Mouse (Mus musculus): Measurements from ENCODE around the gene Xirp1. TPM values are rescaled to one million over a fixed set of nuclear protein-coding genes. Genes with fewer than 3 reads are reported as not detected.
A peak's percentile ranks its signal among the peaks of the same experiment; 100 is the strongest.

The Xirp1 gene
- polyA plus RNA-seq, 1 experiment from 2014 or later, result 0.07 TPM

DNA sequence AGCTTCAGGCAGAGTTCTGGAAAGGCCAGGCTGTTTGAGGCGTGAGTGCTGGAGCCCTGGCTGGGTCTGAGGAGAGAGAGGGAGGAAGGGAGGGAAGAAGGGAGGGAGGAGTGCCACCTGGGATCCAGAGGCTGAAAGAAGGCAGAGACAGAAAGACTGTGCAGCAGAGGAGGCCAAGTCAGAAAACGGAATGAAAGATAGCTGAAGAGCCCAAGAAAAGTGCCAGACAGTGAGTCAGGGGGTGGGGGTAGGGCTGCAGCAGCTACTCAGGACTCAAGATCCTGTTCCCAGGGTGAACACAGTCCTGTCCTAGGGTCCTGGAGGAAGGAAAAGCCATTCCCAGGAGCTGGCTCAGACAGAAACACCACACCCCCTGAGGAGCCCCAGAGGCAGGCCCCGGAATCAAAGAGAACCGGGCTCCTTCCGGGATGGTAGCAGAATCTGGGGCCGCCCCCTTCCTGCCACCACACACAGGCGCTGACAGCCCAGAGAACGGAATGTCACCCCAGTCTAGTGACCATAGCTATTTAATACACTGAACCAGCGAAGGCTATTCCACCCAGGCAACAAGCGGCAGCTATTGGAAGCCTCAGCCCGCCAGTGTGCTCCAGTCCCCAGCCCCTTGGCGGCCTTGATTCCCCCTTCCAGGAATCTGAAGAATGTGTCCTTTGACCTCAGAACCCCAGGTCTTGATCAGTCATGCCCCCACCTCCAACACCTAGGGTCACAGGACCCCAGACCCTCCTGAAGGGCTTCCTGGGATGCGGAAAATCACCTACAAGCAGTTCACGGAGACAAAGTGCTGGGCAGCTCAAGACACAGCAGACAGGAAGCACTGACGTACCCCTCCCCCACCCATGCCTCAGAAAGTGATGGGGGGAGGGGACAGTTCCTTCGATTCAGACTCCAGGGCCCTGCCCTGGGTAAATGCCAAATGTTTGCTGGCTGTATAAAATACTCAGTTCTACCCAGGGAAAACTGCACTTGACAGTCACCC lies 41.9 kb downstream of the Xirp1 start:
- no peaks in the 10 kb centered on the region for H3K27me3 ChIP-seq (ENCODE audit: control insufficient read depth, insufficient read depth, low read length)
- under 1% methylated on average over 16 of the region's 16 CpGs for WGBS
- peak overlapping the region; percentile 95 for H3K4me2 ChIP-seq (replicated peaks; ENCODE audit: low read depth, low read length)
- no peak overlapping the region; the same call in 1 of the 2 replicates for H3K9ac ChIP-seq (replicated peaks; ENCODE audit: low read depth, low read length)
- H3K36me3 ChIP-seq (ENCODE audit: control insufficient read depth, insufficient read depth, low read length), result no peaks in the 10 kb centered on the region
- H3K4me1 ChIP-seq (ENCODE audit: control insufficient read depth, insufficient read depth, low read length), result peaks cover 60% of the 10 kb centered on the region
- H3K9me3 ChIP-seq (ENCODE audit: control insufficient read depth, low read depth, low read length), result no peaks in the 10 kb centered on the region
- H3K27ac ChIP-seq (ENCODE audit: low read length), result peak overlapping the region; percentile 89
- ATAC-seq (ENCODE audit: insufficient number of reproducible peaks, insufficient read depth, low FRiP score, low read depth), result peak; percentile 37
- H3K4me3 ChIP-seq (ENCODE audit: low read depth, low read length), result peak overlapping the region; percentile 68; the same call in 1 of the 2 replicates

DNA sequence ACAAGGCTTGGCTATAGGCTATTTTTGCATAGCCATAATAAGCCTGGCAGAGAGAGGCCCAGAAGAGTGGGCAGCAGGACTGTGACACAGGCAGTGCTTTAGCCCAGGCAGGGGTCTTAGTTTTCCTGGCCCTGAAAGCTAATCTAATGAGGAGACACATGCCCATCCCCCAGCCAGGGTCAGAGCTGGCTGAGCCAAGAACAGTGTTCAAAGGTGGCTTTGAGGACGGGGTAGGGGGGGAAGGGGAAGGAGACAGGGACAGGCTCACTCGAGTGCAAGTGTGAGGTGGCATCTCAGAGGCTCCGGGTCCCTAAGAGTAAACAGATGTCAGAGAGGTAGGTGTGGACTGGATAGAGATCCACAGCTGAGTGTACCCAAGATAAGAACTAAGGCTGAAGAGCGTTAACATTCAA lies 42.6 kb downstream of the Xirp1 start:
- H3K27me3 ChIP-seq (ENCODE audit: control insufficient read depth, insufficient read depth, low read length), result no peaks in the 10 kb centered on the region
- WGBS, result 5% methylated on average over 4 of the region's 4 CpGs
- peak overlapping the region; percentile 89 for H3K27ac ChIP-seq (ENCODE audit: low read length)
- H3K4me3 ChIP-seq (ENCODE audit: low read depth, low read length), result peak overlapping the region; percentile 68; the same call in 1 of the 2 replicates
- H3K4me1 ChIP-seq (ENCODE audit: control insufficient read depth, insufficient read depth, low read length), result peaks cover 59% of the 10 kb centered on the region
- H3K9me3 ChIP-seq (ENCODE audit: control insufficient read depth, low read depth, low read length), result no peaks in the 10 kb centered on the region
- H3K9ac ChIP-seq (replicated peaks; ENCODE audit: low read depth, low read length), result no peak overlapping the region; the same call in 1 of the 2 replicates
- no peak for ATAC-seq (ENCODE audit: insufficient number of reproducible peaks, insufficient read depth, low FRiP score, low read depth)
- H3K4me2 ChIP-seq (replicated peaks; ENCODE audit: low read depth, low read length), result peak overlapping the region; percentile 95
- no peaks in the 10 kb centered on the region for H3K36me3 ChIP-seq (ENCODE audit: control insufficient read depth, insufficient read depth, low read length)

GRCm38 (mm10) chr9:119979749-119980148 lies 43.6 kb downstream of the Xirp1 start:
- Histone ChIP-seq H3K27ac (ENCODE audit: low read length) (no peak overlapping the region), H3K4me2 (replicated peaks; ENCODE audit: low read depth, low read length) (no peak overlapping the region), H3K4me3 (ENCODE audit: low read depth, low read length) (no peak overlapping the region), H3K27me3 (ENCODE audit: control insufficient read depth, insufficient read depth, low read length) (no peaks in the 10 kb centered on the region), H3K9ac (replicated peaks; ENCODE audit: low read depth, low read length) (no peak overlapping the region), H3K4me1 (ENCODE audit: control insufficient read depth, insufficient read depth, low read length) (peaks cover 59% of the 10 kb centered on the region), H3K36me3 (ENCODE audit: control insufficient read depth, insufficient read depth, low read length) (no peaks in the 10 kb centered on the region), H3K9me3 (ENCODE audit: control insufficient read depth, low read depth, low read length) (no peaks in the 10 kb centered on the region)
- no peak for ATAC-seq (ENCODE audit: insufficient number of reproducible peaks, insufficient read depth, low FRiP score, low read depth)
- 42% methylated on average over 2 of the region's 2 CpGs for WGBS

DNA sequence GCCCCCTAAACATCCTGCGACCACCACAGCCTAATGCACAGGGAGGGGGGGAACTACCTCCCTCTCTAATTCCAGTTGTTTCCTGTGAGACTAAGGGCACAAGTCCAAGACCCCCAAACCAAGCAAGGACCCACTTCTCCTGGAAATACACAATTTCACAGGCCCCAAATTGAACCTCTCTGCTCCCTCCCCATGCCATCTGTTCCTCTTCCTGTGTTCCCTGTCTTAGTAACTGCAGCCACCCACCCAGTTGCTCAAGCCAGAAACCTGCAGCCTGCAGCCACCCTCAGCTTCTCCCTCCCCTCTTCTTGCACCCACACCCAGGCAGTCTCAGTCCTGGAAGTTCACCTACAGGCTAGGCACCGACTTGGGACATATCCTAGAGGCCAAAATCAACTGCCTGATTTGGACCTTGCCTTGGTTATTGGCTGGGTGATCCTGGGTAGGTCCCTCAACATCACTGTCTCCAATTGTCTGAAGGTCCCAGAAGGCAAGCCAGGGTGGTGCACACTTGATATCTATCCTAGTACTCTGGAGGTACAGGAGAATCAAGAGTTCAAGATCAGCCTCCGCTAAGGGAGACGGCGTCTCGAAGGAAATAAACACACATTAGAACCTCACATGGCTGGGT lies 44.5 kb downstream of the Xirp1 start:
- H3K4me3 ChIP-seq (ENCODE audit: low read depth, low read length), result no peak overlapping the region
- peaks cover 59% of the 10 kb centered on the region for H3K4me1 ChIP-seq (ENCODE audit: control insufficient read depth, insufficient read depth, low read length)
- no peaks in the 10 kb centered on the region for H3K27me3 ChIP-seq (ENCODE audit: control insufficient read depth, insufficient read depth, low read length)
- H3K9me3 ChIP-seq (ENCODE audit: control insufficient read depth, low read depth, low read length), result no peaks in the 10 kb centered on the region
- no peak for ATAC-seq (ENCODE audit: insufficient number of reproducible peaks, insufficient read depth, low FRiP score, low read depth)
- 75% methylated on average over 6 of the region's 6 CpGs for WGBS
- H3K27ac ChIP-seq (ENCODE audit: low read length), result no peak overlapping the region
- peaks cover 6% of the 10 kb centered on the region; the same call in 1 of the 2 replicates for H3K36me3 ChIP-seq (ENCODE audit: control insufficient read depth, insufficient read depth, low read length)
- no peak overlapping the region for H3K9ac ChIP-seq (replicated peaks; ENCODE audit: low read depth, low read length)
- no peak overlapping the region for H3K4me2 ChIP-seq (replicated peaks; ENCODE audit: low read depth, low read length)

DNA sequence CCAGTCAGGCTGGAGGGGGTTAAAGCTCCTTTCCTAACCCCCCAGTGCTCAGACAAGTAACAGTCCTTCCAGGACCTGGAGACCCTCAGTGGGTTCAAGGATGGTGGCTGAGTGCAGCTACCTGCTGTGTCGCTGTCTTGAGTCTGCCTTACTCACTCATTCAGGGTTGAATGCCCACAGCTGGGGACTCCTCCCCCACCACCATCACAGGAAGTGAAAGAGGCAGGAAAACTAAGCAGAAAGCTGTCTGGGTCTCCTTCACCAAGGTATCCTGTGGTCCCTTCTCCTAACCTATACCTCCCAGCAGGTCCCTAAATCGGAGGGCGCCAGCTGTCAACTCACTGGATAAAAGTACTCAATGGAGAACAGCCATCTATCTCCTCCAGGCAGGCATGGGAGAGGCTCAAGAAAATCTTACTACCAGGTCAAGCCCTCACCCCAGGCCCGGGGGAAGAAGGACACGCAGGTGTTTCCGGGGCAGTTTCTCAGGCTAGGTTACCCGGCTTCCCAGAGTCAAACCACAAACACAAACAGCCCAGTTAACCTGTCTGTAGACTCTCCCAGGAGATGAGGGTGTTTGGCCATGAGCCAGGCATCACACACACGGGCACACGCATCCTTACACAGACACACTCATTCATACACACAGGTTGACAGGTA lies 45.1 kb downstream of the Xirp1 start:
- Histone ChIP-seq H3K4me3 (ENCODE audit: low read depth, low read length) (no peak overlapping the region), H3K27me3 (ENCODE audit: control insufficient read depth, insufficient read depth, low read length) (no peaks in the 10 kb centered on the region), H3K4me2 (replicated peaks; ENCODE audit: low read depth, low read length) (no peak overlapping the region), H3K27ac (ENCODE audit: low read length) (0 out of 2 replicates have a peak overlapping the region, but pooled peaks have one; percentile 28), H3K9ac (replicated peaks; ENCODE audit: low read depth, low read length) (no peak overlapping the region), H3K4me1 (ENCODE audit: control insufficient read depth, insufficient read depth, low read length) (peaks cover 59% of the 10 kb centered on the region), H3K9me3 (ENCODE audit: control insufficient read depth, low read depth, low read length) (no peaks in the 10 kb centered on the region), H3K36me3 (ENCODE audit: control insufficient read depth, insufficient read depth, low read length) (peaks cover 12% of the 10 kb centered on the region; the same call in 1 of the 2 replicates)
- WGBS, result 28% methylated on average over 9 of the region's 9 CpGs
- no peak for ATAC-seq (ENCODE audit: insufficient number of reproducible peaks, insufficient read depth, low FRiP score, low read depth)

- Histone ChIP-seq H3K4me3 (ENCODE audit: low read depth, low read length) (no peak overlapping the region), H3K27me3 (ENCODE audit: control insufficient read depth, insufficient read depth, low read length) (no peaks in the 10 kb centered on the region), H3K9ac (replicated peaks; ENCODE audit: low read depth, low read length) (no peak overlapping the region), H3K27ac (ENCODE audit: low read length) (0 out of 2 replicates have a peak overlapping the region, but pooled peaks have one; percentile 28), H3K9me3 (ENCODE audit: control insufficient read depth, low read depth, low read length) (no peaks in the 10 kb centered on the region), H3K4me2 (replicated peaks; ENCODE audit: low read depth, low read length) (no peak overlapping the region), H3K4me1 (ENCODE audit: control insufficient read depth, insufficient read depth, low read length) (peaks cover 54% of the 10 kb centered on the region), H3K36me3 (ENCODE audit: control insufficient read depth, insufficient read depth, low read length) (peaks cover 18% of the 10 kb centered on the region; the same call in 1 of the 2 replicates)
- 43% methylated on average over 4 of the region's 5 CpGs for WGBS
- no peak for ATAC-seq (ENCODE audit: insufficient number of reproducible peaks, insufficient read depth, low FRiP score, low read depth)
These were observed 45.8 kb downstream of the Xirp1 start for GRCm38 (mm10) chr9:119977557-119978060.

GRCm38 (mm10) chr9:119976704-119977556 lies 46.5 kb downstream of the Xirp1 start:
- H3K27me3 ChIP-seq (ENCODE audit: control insufficient read depth, insufficient read depth, low read length), result no peaks in the 10 kb centered on the region
- peaks cover 47% of the 10 kb centered on the region for H3K4me1 ChIP-seq (ENCODE audit: control insufficient read depth, insufficient read depth, low read length)
- H3K36me3 ChIP-seq (ENCODE audit: control insufficient read depth, insufficient read depth, low read length), result peaks cover 24% of the 10 kb centered on the region; the same call in 1 of the 2 replicates
- no peaks in the 10 kb centered on the region for H3K9me3 ChIP-seq (ENCODE audit: control insufficient read depth, low read depth, low read length)
- 27% methylated on average over 17 of the region's 17 CpGs for WGBS
- no peak overlapping the region for H3K4me2 ChIP-seq (replicated peaks; ENCODE audit: low read depth, low read length)
- no peak for ATAC-seq (ENCODE audit: insufficient number of reproducible peaks, insufficient read depth, low FRiP score, low read depth)
- H3K4me3 ChIP-seq (ENCODE audit: low read depth, low read length), result no peak overlapping the region
- H3K27ac ChIP-seq (ENCODE audit: low read length), result peak overlapping the region; percentile 15; the same call in 1 of the 2 replicates
- H3K9ac ChIP-seq (replicated peaks; ENCODE audit: low read depth, low read length), result no peak overlapping the region
